Mouse (Mus musculus) cortical plate, adult 2 months (tissue): ENCODE measurements around the gene Selenof. TPM values are rescaled to one million over a fixed set of nuclear protein-coding genes. Genes with fewer than 3 reads are reported as not detected.

ENCODE experiments used
- H3K27ac ChIP-seq: fragments of 200-500 bp; 2 replicates; pipeline ENCODE4 v1.5.1; 2012; ENCODE audit warnings: low read length, control low read depth, inconsistent platforms; ENCODE audit not compliant: insufficient read depth
- H3K4me1 ChIP-seq: fragments of 200-500 bp; 2 replicates; pipeline ENCODE4 v1.6.1; 2011; ENCODE audit warnings: low read length; ENCODE audit not compliant: control insufficient read depth, insufficient read depth
- H3K4me3 ChIP-seq: fragments of 200-500 bp; 2 replicates; pipeline ENCODE4 v1.5.1; 2011; ENCODE audit warnings: mild to moderate bottlenecking, low read length, control low read depth; ENCODE audit not compliant: insufficient read depth
- CTCF ChIP-seq: fragments of 200-500 bp; IDR thresholded peaks from 2 replicates; pipeline ENCODE4 v1.5.1; 2011; ENCODE audit warnings: mild to moderate bottlenecking, control low read depth, low read length; ENCODE audit not compliant: insufficient read depth; ENCODE audit errors: extremely low read depth
- POLR2A ChIP-seq: fragments of 200-500 bp; IDR thresholded peaks from 2 replicates; pipeline ENCODE4 v1.6.1; 2011; ENCODE audit warnings: mild to moderate bottlenecking, low read length, control low read depth; ENCODE audit not compliant: insufficient read depth; ENCODE audit errors: extremely low read depth
- polyA plus RNA-seq: library from polyadenylated mRNA; depleted of rRNA; stranded (reverse); fragments of >200 nt; gene quantifications from 2 replicates; pipeline ENCODE4 v1.2.3, GENCODE M21; 2012; rRNA removed

The Selenof gene
- 265 and 279 TPM in 2 replicates for polyA plus RNA-seq

DNA sequence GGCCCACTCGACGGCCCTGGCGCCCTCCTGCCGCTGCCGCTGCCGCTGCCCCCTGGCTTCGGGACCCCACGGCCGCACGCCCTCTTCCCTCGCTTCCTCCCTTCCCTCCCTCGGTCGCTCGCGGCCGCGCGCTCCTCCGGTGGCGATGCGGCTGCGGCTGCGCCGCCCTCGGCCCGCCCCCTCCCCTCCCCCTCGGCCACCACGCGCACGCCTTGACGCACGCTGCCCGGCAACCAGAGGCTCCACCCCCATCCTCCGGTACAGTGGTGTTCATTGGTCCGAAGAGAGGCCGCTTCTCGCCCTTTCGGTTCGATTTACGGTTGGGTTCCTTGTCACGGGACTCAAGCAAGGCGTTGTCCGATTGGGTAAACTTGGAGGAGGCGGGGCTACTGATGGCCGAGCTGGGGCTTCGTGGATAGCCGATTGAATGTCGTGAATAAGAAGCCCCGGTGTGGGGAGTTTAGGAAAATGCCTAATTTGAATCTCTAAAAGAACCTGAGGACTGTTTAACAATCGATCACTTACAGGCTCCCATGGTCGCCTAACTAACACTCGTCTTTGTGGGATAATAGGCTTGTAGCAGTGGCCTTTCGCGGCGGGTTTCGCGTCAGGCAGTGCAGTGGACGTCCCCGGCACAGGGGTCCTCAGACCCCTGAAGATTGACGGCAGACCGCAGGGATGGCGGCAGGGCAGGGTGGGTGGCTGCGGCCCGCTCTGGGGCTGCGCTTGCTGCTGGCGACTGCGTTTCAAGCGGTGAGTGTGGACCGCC, at the start of gene Selenof, which contains the start of gene Hs2st1:
TSS of gene Selenof (plus strand) at position 258 of the 769 bp plus-strand sequence.
TSS of gene Hs2st1 (minus strand) at position 135 of the 769 bp plus-strand sequence.
- Histone ChIP-seq H3K27ac (peak within 1 kb of the TSS; percentile 96), H3K4me3 (peak within 1 kb of the TSS; percentile 72), H3K4me1 (peaks cover 5% of the 10 kb centered on the region)
- TF ChIP-seq CTCF (no peak), POLR2A (peak; percentile 70)

DNA sequence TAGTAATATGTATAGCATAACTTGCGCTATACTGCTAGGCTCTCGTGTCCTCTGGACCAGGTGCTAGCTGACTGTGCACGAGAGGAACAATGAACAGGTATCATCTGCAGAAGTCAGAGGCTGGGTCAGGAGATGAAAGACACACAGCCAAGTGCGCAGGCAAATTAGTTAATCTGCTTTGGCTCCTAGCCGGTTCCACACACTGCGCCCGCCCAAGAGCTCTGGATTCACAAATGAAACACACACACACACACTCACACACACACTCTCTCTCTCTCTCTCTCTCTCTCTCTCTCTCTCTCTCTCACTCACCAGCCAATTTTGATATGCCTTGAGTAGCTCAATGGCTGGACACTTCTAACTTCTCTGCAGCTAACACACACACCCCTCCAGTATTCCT, 42.2 kb upstream of the Selenof start:
- Histone ChIP-seq H3K4me1 (peaks cover 7% of the 10 kb centered on the region), H3K4me3 (no peak overlapping the region), H3K27ac (no peak overlapping the region)
- TF ChIP-seq CTCF (no peak), POLR2A (no peak)

DNA sequence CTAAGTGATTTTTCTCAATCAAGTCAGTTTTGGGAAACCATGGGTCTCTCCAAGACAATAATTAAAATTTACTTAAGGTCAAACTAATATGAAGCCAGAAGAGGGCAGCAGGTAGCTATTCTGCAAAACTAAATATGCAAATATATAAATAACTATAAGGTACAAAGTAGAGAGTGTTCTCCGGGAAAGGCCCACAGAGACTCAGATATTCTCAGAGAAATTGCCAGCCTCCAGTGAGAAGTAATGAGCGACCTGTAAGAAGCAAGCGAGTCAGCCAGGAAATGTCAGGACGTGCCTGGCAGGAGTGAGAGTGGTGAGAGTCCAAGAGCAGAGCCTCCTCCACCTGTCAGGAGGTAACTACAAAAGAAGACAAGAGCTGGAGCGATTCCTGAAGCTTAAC, 39.1 kb upstream of the Selenof start:
- Histone ChIP-seq H3K4me1 (peaks cover 10% of the 10 kb centered on the region), H3K27ac (no peak overlapping the region), H3K4me3 (no peak overlapping the region)
- TF ChIP-seq POLR2A = no peak
- no peak for TF ChIP-seq CTCF

DNA sequence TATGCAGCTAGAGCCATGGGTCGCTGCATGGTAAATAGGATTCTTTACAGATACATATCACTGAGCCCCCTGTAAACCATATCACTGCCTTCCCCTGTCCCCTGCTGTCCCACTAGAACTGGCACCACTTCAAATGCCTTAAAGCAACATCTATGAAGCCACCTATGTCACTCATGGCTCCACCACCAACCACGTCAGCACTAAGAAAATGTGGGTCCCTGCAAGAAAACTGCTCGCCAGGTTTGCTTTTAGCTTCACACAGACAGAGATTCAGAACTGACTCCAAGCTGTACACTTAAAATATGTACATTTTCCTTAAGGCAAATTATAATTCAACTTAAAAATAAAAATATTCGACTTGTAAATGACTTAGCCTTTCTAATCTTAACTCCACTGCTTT, 35.0 kb upstream of the Selenof start:
- no peak overlapping the region for H3K27ac ChIP-seq
- TF ChIP-seq POLR2A (no peak), CTCF (no peak)

DNA sequence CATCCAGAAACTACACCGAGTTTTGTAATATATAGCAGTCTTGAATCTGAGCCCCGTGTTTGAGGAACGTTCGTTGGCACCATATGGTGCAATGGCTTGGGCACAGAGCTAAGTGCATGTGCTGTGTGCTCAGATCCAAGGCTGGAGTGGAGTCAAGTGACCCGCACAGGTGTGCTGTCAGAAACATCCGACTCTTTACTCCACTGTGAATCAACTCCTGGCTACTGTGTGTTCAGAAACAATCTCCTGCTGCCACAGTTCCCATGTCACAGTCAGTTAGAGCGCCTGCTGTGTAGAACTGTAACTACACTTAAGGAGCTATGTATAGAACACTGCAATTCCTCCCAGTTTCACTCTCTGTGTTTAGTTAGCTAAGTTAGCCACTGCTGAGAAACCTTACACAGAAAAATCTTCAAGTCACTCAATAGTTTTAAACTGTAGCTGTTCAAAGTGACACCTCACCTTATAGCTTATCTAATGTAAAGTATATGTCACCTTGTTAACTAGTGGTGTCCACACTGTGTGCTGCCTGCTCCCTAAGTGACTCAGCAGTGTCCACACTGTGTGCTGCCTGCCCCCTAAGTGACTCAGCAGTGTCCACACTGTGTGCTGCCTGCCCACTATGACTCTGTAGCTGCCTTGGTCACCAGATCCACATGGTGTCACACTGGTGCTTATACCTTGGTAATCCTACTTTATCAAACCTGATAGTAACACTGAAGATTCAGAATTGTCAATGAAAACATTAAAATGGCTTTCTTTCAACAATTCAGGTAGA, 32.8 kb upstream of the Selenof start:
- Histone ChIP-seq H3K4me3 (no peak overlapping the region), H3K4me1 (peaks cover 10% of the 10 kb centered on the region), H3K27ac (no peak overlapping the region)
- no peak for TF ChIP-seq CTCF

More for the DNA sequence above, 35.0 kb upstream of the Selenof start:
- Histone ChIP-seq H3K4me3 (no peak overlapping the region), H3K4me1 (peaks cover 11% of the 10 kb centered on the region)

DNA sequence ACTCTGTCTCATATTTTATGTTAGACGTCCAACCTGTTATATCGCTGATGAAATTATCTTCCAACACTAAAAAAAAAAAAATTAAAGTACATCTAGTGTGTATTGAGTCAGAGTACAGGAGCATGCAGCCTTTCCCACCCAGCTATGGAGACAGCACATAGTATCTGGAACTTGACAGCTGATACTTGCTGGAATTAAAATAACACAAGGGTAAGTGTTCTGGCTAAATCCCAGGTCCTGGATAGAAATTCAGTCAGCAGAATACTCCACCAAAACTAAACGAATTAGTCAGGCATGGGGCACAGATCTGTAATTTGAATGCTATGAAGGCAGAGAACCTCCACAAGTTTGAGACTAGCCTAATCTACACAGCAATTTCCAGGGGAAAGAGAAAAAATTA, 31.1 kb upstream of the Selenof start:
- no peak overlapping the region for H3K27ac ChIP-seq
- H3K4me3 ChIP-seq = no peak overlapping the region
- H3K4me1 ChIP-seq = peaks cover 7% of the 10 kb centered on the region
- TF ChIP-seq POLR2A (no peak), CTCF (no peak)

DNA sequence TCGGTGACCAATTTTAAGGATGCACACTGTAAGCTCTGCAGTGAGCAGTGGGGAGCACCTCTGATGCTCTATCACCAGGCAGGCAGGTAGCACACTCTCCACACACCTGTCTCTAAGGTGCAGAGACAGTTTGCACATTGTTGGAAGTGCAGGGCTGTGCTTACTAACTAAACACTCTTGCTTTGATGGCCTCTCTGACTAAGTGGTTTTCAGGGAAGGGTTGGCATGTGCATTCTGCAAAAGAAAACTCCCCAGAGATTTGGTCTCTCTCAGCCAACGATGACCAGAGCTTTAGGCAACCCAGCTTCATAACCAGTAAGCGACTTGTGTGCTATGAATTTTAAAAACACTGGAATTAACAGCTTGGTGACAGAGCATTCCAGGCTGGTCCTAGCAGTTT, 29.3 kb upstream of the Selenof start:
- no peak overlapping the region for H3K27ac ChIP-seq
- no peak overlapping the region for H3K4me3 ChIP-seq
- H3K4me1 ChIP-seq = peaks cover 8% of the 10 kb centered on the region
- no peak for TF ChIP-seq POLR2A
- no peak for TF ChIP-seq CTCF

DNA sequence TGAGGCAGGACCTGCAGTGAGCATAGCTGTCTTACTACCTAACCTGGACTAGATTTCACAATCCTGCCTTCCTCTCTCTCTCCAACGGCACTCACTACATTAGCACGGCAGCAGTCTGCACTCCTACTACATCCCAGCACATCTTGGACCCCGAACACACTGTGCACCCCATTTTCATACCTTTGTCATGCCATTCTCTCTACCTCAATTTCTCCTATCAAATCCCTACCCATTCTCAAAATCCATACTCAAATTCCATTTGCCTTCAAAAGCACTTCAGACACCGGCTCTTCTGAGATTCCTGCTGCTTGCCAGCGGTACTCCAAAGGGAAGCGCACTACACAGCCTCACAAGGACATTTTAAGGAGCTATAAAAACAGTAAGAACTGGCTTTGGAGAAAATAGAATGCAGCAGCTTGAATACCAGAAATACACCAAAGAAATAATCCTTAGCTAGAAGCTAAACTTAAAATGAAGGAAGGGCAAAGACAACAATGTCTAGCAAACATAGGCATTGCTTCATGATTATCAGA, 28.1 kb upstream of the Selenof start:
- TF ChIP-seq CTCF (no peak), POLR2A (no peak)
- H3K27ac ChIP-seq = 0 out of 2 replicates have a peak overlapping the region, but pooled peaks have one; percentile 33
- H3K4me3 ChIP-seq = no peak overlapping the region
- peaks cover 13% of the 10 kb centered on the region for H3K4me1 ChIP-seq

DNA sequence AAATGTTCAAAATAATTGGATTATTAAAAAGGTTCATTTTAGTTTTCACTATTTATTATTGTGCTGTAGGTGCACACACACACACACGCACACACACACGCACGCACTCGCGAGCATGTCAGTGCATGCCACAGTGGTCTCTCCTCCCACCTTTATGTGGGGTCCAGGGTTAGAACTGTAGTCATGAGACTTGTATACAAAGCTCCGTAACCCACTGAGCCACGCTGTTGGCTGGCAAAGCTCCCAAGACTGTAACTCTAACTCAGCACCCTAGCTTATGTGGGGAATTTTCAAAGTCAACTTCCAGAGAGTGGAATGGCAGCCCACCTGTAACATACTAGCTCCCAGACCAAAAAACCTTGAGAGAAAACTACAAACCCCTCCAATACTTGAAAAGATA, 25.0 kb upstream of the Selenof start:
- no peak overlapping the region for H3K27ac ChIP-seq
- H3K4me3 ChIP-seq = no peak overlapping the region
- TF ChIP-seq POLR2A (no peak), CTCF (no peak)
- peaks cover 15% of the 10 kb centered on the region for H3K4me1 ChIP-seq

DNA sequence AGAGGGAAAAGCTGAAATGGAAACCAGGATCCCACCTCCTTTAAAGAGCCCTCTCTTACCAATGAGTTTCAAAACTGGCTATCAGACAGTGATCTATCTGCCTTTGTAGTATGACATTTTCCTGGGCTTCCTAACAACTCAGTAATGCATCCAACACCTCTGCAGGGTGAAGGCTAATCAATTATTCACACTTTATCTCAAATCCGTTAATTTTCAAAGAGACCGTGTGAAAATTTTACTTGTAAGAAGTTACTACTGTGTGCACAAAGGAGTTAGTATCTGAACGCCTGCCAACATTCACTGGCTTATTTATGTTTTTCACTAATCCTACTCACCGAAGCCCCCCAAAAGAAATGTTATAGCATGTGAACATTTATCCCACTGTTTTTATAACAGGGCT, 24.3 kb upstream of the Selenof start:
- H3K4me1 ChIP-seq = peaks cover 15% of the 10 kb centered on the region

More for the DNA sequence above, 24.3 kb upstream of the Selenof start:
- H3K4me3 ChIP-seq = no peak overlapping the region
- H3K27ac ChIP-seq = no peak overlapping the region
- TF ChIP-seq POLR2A (no peak), CTCF (no peak)
